Mouse (Mus musculus) lung, postnatal 0 days (tissue): ENCODE results near the gene Dazap2.

Experiments
- CTCF ChIP-seq: IDR thresholded peaks from 2 replicates; pipeline ENCODE4 v1.5.1; 2016; ENCODE audit warnings: antibody characterized with exemption, mild to moderate bottlenecking
- EP300 ChIP-seq: IDR thresholded peaks from 2 replicates; pipeline ENCODE4 v1.6.1; 2016; ENCODE audit warnings: antibody characterized with exemption, mild to moderate bottlenecking, control low read depth

DNA sequence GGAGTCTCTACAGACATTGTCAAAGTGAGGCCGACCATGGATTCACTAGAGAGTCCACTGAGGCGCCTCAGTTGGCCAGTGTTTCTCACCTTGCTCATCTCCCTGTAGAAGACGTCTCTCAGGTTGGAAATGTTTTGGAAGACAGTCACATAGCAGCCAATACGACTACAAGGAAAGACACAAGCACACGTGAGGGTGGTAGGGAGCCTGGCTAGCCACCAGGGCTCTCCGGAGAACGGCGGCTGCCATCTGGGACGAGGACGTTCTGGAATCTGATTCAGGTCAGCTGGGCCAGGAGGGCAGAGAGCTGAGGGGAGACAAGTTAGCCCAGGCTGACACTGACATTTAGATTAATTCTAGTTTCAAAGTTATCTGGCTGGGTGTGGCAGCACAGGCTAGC is 35.0 kb downstream of the Dazap2 start:
- TF ChIP-seq CTCF (no peak), EP300 (no peak)
